8 mouse cellular contexts compared by ENCODE assay signal in the genomic region with DNA sequence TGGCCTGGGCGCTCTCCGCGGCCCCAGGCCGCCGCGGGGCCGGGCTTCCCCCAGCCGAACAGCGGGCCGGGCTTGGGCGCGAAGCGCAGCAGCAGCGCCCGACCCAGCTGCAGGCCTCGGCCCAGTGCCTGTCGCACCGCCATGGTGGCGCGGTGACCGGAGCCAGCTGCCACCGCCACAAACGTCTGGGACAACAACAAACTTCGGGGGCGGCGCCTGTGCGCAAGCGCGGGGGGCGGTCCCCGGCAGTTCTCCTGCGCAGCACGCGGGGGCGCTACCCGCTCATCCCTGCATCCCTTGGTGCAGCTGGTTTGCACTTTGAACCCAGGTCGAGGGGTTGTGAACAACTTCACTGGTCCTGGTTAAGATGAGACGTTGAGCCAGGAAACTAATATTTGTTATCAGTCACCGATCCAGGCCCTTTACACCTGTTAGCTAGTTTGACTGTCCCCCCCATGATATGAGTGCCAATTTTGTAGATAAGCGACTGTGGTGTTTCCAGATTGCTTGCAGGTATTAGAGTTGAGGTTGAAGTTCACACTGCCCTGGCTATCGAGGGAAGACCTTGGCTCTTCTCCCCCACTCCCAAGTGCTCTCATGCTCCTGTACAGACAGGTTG. TPM values are rescaled to one million over a fixed set of nuclear protein-coding genes. Genes with fewer than 3 reads are reported as not detected.
DNase-seq lines count a peak whose midpoint lies in the region; ATAC-seq lines count a peak whose summit lies in the region.

TSS of gene Pink1 (minus strand) at position 231 of the 619 bp plus-strand sequence.

- no peaks in the 10 kb centered on the region for H3K9me3 ChIP-seq in forebrain, embryonic 11.5 days (ENCODE audit: control insufficient read depth, low read length)
- H3K9me3 ChIP-seq in heart, embryonic 15.5 days (replicated peaks) = no peaks in the 10 kb centered on the region
- H3K9me3 ChIP-seq in liver, embryonic 13.5 days (replicated peaks) = no peaks in the 10 kb centered on the region
- no peaks in the 10 kb centered on the region for H3K9me3 ChIP-seq in stomach, embryonic 14.5 days (ENCODE audit: control insufficient read depth, low read depth, low read length)

- peak within 1 kb of the TSS; percentile 90 for H3K27ac ChIP-seq in forebrain, embryonic 11.5 days (ENCODE audit: low read depth, low read length)
- H3K27ac ChIP-seq in heart, embryonic 15.5 days = peak within 1 kb of the TSS; percentile 97
- peak within 1 kb of the TSS; percentile 98 for H3K27ac ChIP-seq in liver, embryonic 13.5 days
- peak within 1 kb of the TSS; percentile 96 for H3K27ac ChIP-seq in stomach, embryonic 14.5 days (ENCODE audit: low read length)

- H3K4me3 ChIP-seq in forebrain, embryonic 11.5 days (ENCODE audit: low read depth, low read length) = peak within 1 kb of the TSS; percentile 82
- peak within 1 kb of the TSS; percentile 74 for H3K4me3 ChIP-seq in heart, embryonic 15.5 days
- peak within 1 kb of the TSS; percentile 93 for H3K4me3 ChIP-seq in liver, embryonic 13.5 days (replicated peaks)
- peak within 1 kb of the TSS; percentile 95 for H3K4me3 ChIP-seq in stomach, embryonic 14.5 days (ENCODE audit: low read depth, low read length)

- H3K9ac ChIP-seq in forebrain, embryonic 11.5 days (ENCODE audit: low read length) = peak within 1 kb of the TSS; percentile 84
- peak within 1 kb of the TSS; percentile 86 for H3K9ac ChIP-seq in heart, embryonic 15.5 days
- peak within 1 kb of the TSS; percentile 96 for H3K9ac ChIP-seq in liver, embryonic 13.5 days
- H3K9ac ChIP-seq in stomach, embryonic 14.5 days (replicated peaks; ENCODE audit: low read depth, low read length) = peak within 1 kb of the TSS; percentile 95

- no peaks in the 10 kb centered on the region; the same call in 1 of the 2 replicates for H3K27me3 ChIP-seq in forebrain, embryonic 11.5 days (ENCODE audit: control insufficient read depth, insufficient read depth, low read length)
- H3K27me3 ChIP-seq in heart, embryonic 15.5 days = peaks cover 4% of the 10 kb centered on the region; the same call in 1 of the 2 replicates
- H3K27me3 ChIP-seq in liver, embryonic 13.5 days = peaks cover 11% of the 10 kb centered on the region; the same call in 1 of the 2 replicates
- H3K27me3 ChIP-seq in stomach, embryonic 14.5 days (ENCODE audit: control insufficient read depth, insufficient read depth, low read length) = no peaks in the 10 kb centered on the region

- peak within 1 kb of the TSS; percentile 78 for H3K4me2 ChIP-seq in forebrain, embryonic 11.5 days (ENCODE audit: low read depth, low read length, severe bottlenecking)
- peak within 1 kb of the TSS; percentile 65 for H3K4me2 ChIP-seq in heart, embryonic 15.5 days
- H3K4me2 ChIP-seq in liver, embryonic 13.5 days = peak within 1 kb of the TSS; percentile 90
- H3K4me2 ChIP-seq in stomach, embryonic 14.5 days (replicated peaks; ENCODE audit: low read depth, low read length) = peak within 1 kb of the TSS; percentile 45

- no peaks in the 10 kb centered on the region for H3K36me3 ChIP-seq in forebrain, embryonic 11.5 days (ENCODE audit: control insufficient read depth, insufficient read depth, low read length)
- H3K36me3 ChIP-seq in heart, embryonic 15.5 days = no peaks in the 10 kb centered on the region
- H3K36me3 ChIP-seq in liver, embryonic 13.5 days = no peaks in the 10 kb centered on the region
- H3K36me3 ChIP-seq in stomach, embryonic 14.5 days (ENCODE audit: control insufficient read depth, insufficient read depth, low read length) = no peaks in the 10 kb centered on the region

- peaks cover 9% of the 10 kb centered on the region; the same call in 1 of the 2 replicates for H3K4me1 ChIP-seq in forebrain, embryonic 11.5 days (replicated peaks; ENCODE audit: control insufficient read depth, insufficient read depth, low read length)
- peaks cover 39% of the 10 kb centered on the region for H3K4me1 ChIP-seq in heart, embryonic 15.5 days (replicated peaks)
- H3K4me1 ChIP-seq in liver, embryonic 13.5 days (replicated peaks) = peaks cover 34% of the 10 kb centered on the region
- peaks cover 12% of the 10 kb centered on the region; the same call in 1 of the 2 replicates for H3K4me1 ChIP-seq in stomach, embryonic 14.5 days (ENCODE audit: control insufficient read depth, insufficient read depth, low read length)

- ATAC-seq in forebrain, embryonic 11.5 days (replicated peaks; ENCODE audit: low FRiP score) = peak; percentile 82
- ATAC-seq in heart, embryonic 15.5 days (replicated peaks; ENCODE audit: insufficient number of reproducible peaks, insufficient read depth, low FRiP score, low read depth) = peak; percentile 66
- peak; percentile 53 for ATAC-seq in liver, embryonic 13.5 days (ENCODE audit: low read depth)
- ATAC-seq in stomach, embryonic 14.5 days (ENCODE audit: insufficient number of reproducible peaks, insufficient read depth, low FRiP score, low read depth) = peak; percentile 53; the same call in 1 of the 2 replicates

- WGBS in forebrain, embryonic 11.5 days = 3% methylated on average over 41 of the region's 41 CpGs
- WGBS in heart, embryonic 15.5 days = 3% methylated on average over 41 of the region's 41 CpGs
- WGBS in liver, embryonic 13.5 days (ENCODE audit: insufficient replicate concordance) = 4% methylated on average over 40 of the region's 41 CpGs
- WGBS in stomach, embryonic 14.5 days = 2% methylated on average over 41 of the region's 41 CpGs

- DNase-seq in CD8-positive naive resting alpha-beta T cell, adult 2 months (ENCODE audit: low read depth in 2 of 2, low spot score in 2 of 2) = peak; percentile 87 to 92
- DNase-seq in c-Kit-positive CD71-negative TER-119-negative erythroid progenitor cells, embryonic 14.5 days (ENCODE audit: low read depth) = peak; percentile 68
- peak; percentile 94 for DNase-seq in forebrain, embryonic 11.5 days (ENCODE audit: low spot score)
- peak; percentile 94 for DNase-seq in kidney, postnatal 25 days
- DNase-seq in liver, embryonic 13.5 days = peak; percentile 84
- DNase-seq in natural killer cell, adult 2 months (ENCODE audit: low spot score in 2 of 2) = peak; percentile 89 to 91

RNA-seq across cellular contexts. Expression of gene Pink1, which starts in this region (rescaled TPM):
- polyA plus RNA-seq in forebrain, embryonic 11.5 days (2014; fragmentation: Nextera tagmentation; extraction: Ambion mirVana) = 19.4 and 21.5 TPM in 2 replicates
- polyA plus RNA-seq in heart, embryonic 15.5 days (2015; fragmentation: Nextera tagmentation; extraction: Ambion mirVana) = 72.4 and 82.5 TPM in 2 replicates
- 25.7 and 26.7 TPM in 2 replicates for polyA plus RNA-seq in liver, embryonic 13.5 days (2015; fragmentation: Nextera tagmentation; extraction: Ambion mirVana)
- polyA plus RNA-seq in stomach, embryonic 14.5 days (2014; fragmentation: Nextera tagmentation; extraction: Ambion mirVana) = 24.1 and 29.6 TPM in 2 replicates

Comparison
In these comparisons a context has a peak if more than half of its experiments do, and no peak if none do; other contexts are left out.
1. Peak in every context shown above with its lines: DNase-seq, ATAC-seq, H3K4me3 ChIP-seq and H3K27ac ChIP-seq.